Mouse (Mus musculus) G1E-ER4 (cell line): ENCODE results near the gene Plekho1. TPM values are rescaled to one million over a fixed set of nuclear protein-coding genes. Genes with fewer than 3 reads are reported as not detected.

Experiments
- GATA1 ChIP-seq: IDR thresholded peaks from one replicate; pipeline ENCODE4 v1.8.0; 2012; ENCODE audit warnings: low read length, inconsistent platforms
- polyA plus RNA-seq: library from polyadenylated mRNA; stranded (reverse); fragments of >175 nt; gene quantifications from 2 replicates; pipeline ENCODE4 v1.2.3, GENCODE M21; 2012

The Plekho1 gene
- polyA plus RNA-seq, 1 experiment = 7.2 TPM

DNA sequence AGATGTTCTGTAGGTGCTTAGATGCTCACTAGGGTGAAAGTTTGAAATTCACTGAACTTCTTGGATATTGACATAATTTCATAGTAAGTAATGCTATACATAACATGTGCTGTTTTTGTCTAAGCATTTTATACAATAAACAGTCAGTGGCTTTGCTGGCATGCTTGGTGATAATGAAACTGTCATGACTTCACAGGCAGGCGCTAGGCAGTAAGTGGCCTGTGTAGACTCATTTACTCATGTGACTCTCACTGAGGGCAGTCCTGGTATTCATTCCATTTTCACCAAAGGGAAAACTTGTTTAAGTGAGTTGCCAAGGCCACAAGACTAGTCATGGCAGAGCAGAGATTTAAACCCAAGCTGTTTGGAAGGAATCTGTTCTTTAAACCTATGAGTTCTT, 26.5 kb downstream of the Plekho1 start:
- no peak for TF ChIP-seq GATA1

DNA sequence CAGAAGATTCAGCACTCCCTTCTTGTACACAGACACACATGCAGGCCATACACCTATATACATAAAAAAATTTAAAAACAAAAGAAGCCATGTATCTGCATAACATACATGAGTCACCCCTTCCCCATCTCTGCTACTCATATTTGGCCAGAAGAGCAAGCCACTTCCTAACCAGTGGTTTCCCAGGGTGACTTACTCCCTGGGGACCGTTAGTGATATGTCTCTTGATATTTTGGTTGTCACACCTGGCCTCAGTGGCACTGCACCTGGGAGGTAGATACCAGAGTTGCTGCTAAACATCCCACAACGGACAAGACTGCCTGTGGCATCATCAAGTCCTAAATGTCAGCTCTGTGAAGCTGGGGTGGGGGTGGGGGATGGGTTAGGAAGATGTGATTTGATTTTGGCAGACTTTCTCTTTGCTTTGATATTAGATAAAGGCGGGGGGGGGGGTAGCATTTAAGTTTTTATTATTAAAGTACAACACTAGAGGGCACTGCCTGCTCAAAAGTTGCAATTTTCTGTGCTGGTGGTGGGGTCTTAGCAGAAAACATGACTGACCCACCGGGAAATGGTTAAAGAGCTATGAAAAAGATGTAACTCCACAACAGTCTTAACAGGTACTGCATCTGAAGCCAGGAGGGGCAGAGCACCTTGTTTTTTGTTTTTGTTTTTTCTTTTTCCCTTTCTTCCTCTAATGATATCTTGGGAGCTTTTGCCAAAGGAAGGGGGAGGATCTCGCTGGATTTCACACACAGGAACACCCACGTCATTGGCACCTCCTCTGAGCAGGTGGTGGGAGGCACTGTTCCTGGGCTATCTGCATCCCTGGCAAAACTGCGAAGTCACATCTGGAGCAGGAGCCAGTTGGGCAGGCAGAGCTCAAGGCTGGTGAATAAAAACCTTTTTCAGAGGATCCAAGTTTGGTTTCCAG, 30.0 kb downstream of the Plekho1 start:
- TF ChIP-seq GATA1 = no peak

DNA sequence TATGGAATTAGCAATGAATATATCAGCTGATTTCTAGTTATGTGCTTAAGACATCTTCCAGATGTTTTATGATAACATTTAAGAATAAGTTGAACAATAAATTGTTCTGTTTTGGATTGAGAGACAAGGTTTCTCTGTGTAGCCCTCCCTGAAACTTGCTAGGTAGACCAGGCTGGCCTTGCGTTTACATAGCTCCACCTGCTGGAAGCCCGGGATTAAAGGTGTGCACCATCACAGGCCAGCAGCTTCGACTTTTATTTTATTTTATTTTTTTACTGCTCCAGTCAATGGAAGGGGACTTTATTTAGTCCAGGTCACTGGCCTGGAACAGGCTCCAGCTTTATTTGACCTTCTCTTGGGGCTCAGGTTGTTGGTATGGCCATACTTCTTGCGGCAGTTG, 32.1 kb downstream of the Plekho1 start:
- no peak for TF ChIP-seq GATA1

DNA sequence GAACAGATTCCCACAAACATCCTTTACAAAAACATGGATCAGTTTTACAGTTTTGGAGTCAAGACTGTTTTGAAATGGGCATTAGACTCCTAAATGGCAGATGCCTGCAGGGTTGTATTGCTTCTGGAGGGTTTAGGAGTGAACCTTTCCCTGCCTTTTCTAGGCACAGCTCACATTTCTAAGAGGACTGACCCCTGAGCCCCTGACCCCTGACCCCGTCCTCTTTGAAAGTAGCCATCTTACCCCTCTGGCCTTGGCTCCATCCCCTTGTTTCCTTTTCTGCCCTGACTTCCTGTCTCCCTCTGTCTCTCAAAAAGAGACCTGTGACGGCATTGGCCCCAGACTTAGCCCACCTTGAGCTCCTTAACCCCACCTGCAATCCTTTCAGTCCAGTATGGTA, 32.6 kb downstream of the Plekho1 start:
- no peak for TF ChIP-seq GATA1

DNA sequence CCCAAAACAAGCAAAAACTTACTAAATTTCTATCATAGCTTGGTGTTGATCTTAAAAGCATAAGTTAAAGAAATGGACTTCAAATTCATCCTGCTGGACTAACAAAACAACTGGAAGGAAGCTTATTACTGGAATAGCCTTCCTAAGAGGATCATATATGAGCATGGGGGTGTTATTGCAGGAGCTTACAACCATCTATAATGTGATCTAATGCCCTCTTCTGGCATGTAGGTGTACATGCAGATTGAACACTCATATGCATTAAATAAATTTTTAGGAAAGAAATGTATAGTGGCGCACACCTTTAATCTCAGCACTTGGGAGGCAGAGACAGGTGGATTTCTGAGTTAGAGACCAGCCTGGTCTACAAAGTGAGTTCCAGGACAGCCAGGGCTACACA, 36.0 kb downstream of the Plekho1 start:
- TF ChIP-seq GATA1 = no peak

DNA sequence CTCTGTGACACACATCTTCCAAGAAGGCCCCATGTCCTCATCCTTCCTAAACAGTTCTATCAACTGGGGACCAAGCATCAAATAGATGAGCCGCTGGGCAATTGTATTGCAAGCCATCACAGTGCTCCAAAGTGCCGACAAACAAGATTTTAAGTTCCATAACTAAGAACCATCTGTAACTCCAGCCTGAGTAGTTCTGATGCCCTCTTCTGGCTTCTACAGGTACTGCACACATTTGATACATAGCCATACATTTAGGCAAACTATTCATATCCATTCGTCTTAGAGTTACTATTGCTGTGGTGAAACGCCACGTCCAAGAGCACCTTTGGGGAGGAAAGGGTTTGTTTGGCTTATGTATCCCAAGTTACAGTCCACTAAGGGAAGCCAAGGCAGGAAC, 36.7 kb downstream of the Plekho1 start:
- no peak for TF ChIP-seq GATA1

DNA sequence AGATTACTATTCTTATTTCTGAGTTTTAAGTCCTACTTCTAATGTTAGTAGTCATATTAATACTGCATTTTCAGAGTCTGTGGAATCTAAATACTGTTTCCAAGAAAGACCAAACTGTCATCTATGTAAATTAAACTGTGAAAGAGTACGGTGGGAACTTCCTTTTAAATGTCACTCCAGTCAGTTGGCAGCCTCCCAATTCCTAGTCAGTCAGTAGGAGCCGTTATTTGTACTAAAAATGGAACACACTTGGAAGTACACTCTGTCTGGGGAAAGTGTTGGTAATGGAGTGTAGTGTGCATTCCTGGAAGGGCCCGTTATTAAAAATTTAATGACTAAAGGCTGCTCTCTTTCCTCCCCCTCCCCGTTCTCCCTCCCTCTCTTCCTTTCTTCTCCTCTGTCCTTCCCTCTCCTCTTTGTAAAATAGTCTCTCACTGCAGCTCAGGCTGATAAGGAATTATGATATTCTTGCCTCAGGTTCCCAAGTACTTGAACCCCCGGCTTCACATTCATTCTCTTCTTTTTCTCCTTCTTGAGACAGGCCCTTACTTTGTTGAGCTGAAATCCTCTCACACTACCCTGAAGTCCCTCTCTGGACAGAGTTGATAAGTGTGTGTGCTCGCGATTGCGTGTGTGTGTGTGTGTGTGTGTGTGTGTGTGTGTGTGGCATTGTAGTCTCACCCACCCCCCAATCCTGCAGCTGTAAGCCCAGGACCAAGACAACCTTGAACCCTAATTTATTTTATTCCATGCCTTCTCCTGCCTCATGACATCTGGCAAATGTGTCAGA, 38.2 kb downstream of the Plekho1 start:
- TF ChIP-seq GATA1 = no peak

DNA sequence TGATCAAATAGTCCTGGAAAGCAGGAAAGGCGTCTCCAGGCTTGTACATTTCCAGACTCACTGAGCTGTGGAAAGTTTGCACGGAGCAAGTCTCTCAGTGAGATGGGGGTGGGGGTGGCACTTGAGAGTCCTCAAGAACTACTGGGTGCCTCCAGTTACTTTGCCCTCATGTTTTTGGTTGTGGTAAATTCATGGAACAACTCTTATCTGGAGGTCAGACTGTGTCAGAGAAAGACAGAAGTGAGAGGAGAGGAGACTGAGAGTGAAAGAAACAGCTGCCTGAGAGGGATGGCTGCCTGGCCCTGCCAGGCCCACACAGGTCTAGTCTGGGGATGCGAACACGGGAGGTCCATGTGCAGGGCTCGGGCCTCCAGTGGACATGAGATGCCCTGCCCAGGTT, 40.5 kb downstream of the Plekho1 start:
- no peak for TF ChIP-seq GATA1

DNA sequence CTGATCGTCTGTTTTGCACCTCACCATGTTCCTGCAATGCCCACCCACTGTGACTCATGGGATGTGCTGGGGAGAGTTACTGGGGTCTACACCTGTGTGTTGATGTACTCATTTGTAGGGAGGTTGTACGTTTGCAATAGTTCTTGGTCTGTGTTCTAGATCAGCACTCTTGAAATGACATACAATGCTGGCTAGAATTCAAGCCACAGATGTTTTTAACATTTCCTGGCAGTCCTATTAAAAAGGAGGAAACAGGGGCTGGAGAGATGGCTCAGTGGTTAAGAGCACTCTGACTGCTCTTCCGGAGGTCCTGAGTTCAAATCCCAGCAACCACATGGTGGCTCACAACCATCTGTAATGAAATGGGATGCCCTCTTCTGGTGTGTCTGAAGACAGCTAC, 42.3 kb downstream of the Plekho1 start:
- no peak for TF ChIP-seq GATA1

DNA sequence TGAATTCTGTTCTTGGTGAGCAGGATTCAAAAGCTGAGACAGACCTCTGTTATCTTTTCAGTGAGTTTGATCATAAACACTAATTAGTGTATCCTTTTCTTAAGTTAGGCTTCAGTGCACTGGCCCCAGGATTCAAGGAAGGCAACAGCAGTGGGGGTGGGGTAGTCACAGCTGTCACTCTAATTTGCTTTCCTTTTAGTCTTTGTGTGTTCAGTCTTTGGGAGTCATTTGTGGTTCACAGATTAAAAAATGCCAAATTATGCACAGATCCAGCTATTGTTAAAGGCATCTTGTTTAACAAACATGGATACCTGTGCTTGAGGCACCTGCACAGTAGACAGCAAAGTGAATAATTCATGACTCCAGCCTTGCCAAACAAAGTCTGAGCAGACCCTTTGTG, 42.8 kb downstream of the Plekho1 start:
- TF ChIP-seq GATA1 = no peak

DNA sequence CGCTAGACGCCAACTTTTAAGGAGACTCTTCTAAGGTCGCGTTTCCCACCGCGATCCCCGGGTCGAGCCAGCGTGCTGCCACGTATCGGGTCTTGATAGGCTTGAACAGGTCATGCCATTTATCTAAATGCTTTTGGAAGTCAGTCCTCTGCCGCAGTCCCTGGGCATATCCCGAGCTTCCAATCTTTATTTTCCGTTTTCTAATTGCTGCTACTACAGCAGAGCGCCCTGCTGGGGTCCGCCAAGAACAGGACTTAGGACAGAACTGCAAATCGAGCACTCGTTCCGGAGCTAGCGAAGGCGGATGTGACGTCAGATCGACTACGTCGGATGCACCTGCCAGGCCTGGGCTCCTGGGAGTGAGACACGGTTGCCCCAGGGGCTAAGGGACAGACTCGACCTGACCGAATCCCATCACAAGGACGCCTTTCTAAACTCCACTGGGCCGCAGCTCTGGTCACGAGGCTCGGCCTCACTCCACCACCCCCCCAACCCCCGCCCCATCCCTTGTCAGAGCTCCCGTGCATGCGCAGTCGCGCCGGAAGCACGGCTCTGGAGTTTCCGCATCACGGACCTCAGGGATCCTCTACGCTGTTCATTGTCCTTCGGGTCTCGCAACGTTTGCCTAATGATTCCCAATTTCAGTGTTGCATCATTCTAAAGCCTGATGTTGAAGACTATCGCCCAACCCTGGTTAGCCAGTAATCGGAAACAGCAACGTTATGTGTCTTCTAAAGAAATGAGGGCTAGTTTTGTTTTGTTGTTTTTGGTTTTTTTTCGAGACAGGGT, 44.8 kb downstream of the Plekho1 start:
- TF ChIP-seq GATA1 = no peak

DNA sequence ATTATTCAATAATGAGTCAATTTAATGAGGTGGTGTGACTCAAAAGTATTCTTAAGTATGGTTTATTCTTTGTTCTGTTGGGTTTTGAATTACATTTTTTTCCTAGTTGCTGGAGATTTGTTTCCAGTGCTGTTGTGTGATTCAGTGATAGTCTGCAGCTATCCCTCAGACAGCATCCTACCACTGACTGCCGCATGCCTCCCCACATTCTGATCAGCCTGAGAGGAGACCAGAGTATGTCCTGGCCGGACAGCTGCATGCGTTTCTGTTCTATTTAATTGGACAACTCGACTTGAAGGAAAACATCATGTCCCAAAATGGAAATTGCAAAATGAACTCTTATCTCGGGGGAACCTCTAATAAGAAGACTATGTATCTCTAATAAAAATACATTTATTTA, 47.5 kb downstream of the Plekho1 start:
- no peak for TF ChIP-seq GATA1

DNA sequence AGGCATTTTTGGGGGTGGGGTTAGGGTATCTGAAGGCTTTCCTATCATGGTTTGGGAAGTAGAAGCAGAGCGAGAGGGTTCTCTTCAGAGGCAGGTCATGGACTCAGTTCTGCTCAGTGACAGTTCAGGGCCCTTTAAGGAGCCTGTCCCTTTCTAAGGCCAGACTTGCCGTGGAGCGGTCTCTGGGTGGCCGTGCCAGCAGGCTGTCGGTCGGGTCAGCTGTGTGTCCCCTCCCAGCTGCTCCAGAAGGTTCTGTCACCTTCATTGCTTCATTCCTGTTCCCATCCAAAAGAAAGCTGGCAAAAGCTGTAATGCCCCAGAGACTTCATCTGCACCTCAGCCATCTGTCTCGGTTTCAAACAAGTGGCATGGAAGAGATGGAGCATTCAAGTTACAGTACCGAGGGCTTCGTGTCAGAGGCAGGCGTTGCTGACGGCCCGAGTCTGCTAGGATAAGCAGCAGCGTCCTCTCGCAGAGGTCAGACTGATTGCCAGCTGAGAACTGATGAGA, 50.0 kb downstream of the Plekho1 start:
- TF ChIP-seq GATA1 = no peak

DNA sequence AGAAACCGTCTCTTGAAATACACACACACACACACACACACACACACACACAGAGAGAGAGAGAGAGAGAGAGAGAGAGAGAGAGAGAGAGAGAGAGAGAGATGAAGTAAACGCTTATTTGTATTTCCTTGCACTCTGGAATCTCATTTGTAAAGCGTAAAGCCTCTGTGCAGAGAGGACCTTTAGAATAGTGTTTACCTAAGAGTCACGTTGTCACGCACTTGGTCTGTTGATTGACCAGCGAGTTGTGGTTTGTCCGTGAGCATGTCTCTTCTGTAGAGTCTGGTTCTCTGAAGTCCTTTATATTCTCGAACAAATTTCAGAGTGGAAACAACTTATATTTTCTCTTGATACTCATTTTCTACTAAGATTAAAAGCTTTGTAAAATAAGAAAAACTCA, 51.1 kb downstream of the Plekho1 start:
- TF ChIP-seq GATA1 = no peak

DNA sequence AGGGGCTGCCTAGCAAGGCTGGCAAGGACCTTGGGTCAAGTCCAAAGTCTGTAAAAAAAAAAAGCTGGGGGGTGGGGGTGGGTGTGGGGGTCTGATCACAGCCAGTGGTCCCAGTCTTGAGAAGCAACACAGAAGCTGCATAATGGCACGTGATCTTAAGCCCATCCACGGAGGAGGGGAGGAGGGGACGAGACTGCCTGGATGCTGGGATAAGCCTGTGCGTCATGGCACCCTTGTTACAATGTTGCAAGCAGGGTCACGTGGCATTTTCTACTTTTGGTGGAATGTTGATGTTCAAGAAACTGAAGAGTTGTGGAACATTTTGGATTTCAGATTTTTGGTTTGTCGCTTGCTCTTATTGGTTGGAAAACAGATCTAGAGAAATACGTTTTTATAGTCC, 52.6 kb downstream of the Plekho1 start:
- no peak for TF ChIP-seq GATA1

DNA sequence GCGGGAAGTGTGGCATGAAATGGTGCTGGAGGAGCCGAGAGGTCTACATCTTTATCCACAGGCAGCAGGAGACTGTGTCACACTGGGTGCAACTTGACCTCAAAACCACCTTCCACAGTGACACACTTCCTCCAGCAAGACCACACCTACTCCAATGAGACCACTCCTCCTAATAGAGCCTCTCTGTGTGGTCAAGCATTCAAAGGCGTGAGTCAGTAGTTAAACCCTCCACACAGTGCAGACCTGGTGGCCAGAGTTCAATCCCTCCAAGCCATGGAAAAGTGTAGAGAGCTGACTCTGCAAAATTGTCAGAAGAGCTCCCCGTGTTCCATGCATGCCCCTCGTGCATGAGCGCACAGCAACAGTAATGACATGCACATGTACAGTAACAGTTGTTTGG, 53.1 kb downstream of the Plekho1 start:
- no peak for TF ChIP-seq GATA1
